Mouse (Mus musculus): ENCODE results near the gene Nsd2. TPM values are rescaled to one million over a fixed set of nuclear protein-coding genes. Genes with fewer than 3 reads are reported as not detected.

Nsd2 gene
- total and polyA plus RNA-seq, 2 experiments from 2014 or later, result 72.1 to 108 TPM

- no peaks in the 10 kb centered on the region for H3K9me3 ChIP-seq (ENCODE audit: low read length)
- peaks cover 17% of the 10 kb centered on the region for H3K36me3 ChIP-seq (ENCODE audit: insufficient read depth, low read length)
- no peak overlapping the region for H3K4me2 ChIP-seq (ENCODE audit: low read depth, low read length, poor library complexity, severe bottlenecking)
- DNase-seq (ENCODE audit: low spot score), result no peak
- no peaks in the 10 kb centered on the region for H3K27me3 ChIP-seq (ENCODE audit: insufficient read depth, low read length)
- ATAC-seq (ENCODE audit: low FRiP score), result no peak
- 97% methylated on average over 1 of the region's 1 CpGs for WGBS
- peak; percentile 55 for TF ChIP-seq CTCF (IDR thresholded peaks at IDR 0.05)
- no peak overlapping the region for H3K9ac ChIP-seq (replicated peaks; ENCODE audit: low read length, poor library complexity, severe bottlenecking)
- no peaks in the 10 kb centered on the region for H3K4me1 ChIP-seq (ENCODE audit: insufficient read depth, low read length)
- no peak overlapping the region for H3K27ac ChIP-seq (ENCODE audit: low read depth, low read length)
- no peak overlapping the region for H3K4me3 ChIP-seq (ENCODE audit: low read depth, low read length)
These were observed 32.6 kb downstream of the Nsd2 start for GRCm38 (mm10) chr5:33853086-33853485.

- H3K9ac ChIP-seq (replicated peaks; ENCODE audit: low read length, poor library complexity, severe bottlenecking), result no peak overlapping the region
- peak; percentile 29; the same call in 1 of the 2 replicates for TF ChIP-seq CTCF (IDR thresholded peaks at IDR 0.05)
- H3K4me2 ChIP-seq (ENCODE audit: low read depth, low read length, poor library complexity, severe bottlenecking), result no peak overlapping the region
- no peak overlapping the region for H3K4me3 ChIP-seq (ENCODE audit: low read depth, low read length)
- H3K27me3 ChIP-seq (ENCODE audit: insufficient read depth, low read length), result no peaks in the 10 kb centered on the region
- no peaks in the 10 kb centered on the region for H3K4me1 ChIP-seq (ENCODE audit: insufficient read depth, low read length)
- H3K27ac ChIP-seq (ENCODE audit: low read depth, low read length), result no peak overlapping the region
- ATAC-seq (ENCODE audit: low FRiP score) (no peak), DNase-seq (ENCODE audit: low spot score) (no peak)
- 69% methylated on average over 2 of the region's 2 CpGs for WGBS
- no peaks in the 10 kb centered on the region for H3K9me3 ChIP-seq (ENCODE audit: low read length)
- H3K36me3 ChIP-seq (ENCODE audit: insufficient read depth, low read length), result peaks cover 17% of the 10 kb centered on the region
These were observed 33.5 kb downstream of the Nsd2 start for GRCm38 (mm10) chr5:33854019-33854418.

GRCm38 (mm10) chr5:33857693-33858092 is 37.2 kb downstream of the Nsd2 start:
- no peaks in the 10 kb centered on the region for H3K9me3 ChIP-seq (ENCODE audit: low read length)
- no peak overlapping the region for H3K4me3 ChIP-seq (ENCODE audit: low read depth, low read length)
- no peaks in the 10 kb centered on the region for H3K27me3 ChIP-seq (ENCODE audit: insufficient read depth, low read length)
- H3K4me1 ChIP-seq (ENCODE audit: insufficient read depth, low read length), result no peaks in the 10 kb centered on the region
- ATAC-seq (ENCODE audit: low FRiP score) (no peak), DNase-seq (ENCODE audit: low spot score) (no peak)
- peaks cover 29% of the 10 kb centered on the region for H3K36me3 ChIP-seq (ENCODE audit: insufficient read depth, low read length)
- H3K9ac ChIP-seq (replicated peaks; ENCODE audit: low read length, poor library complexity, severe bottlenecking), result no peak overlapping the region
- H3K27ac ChIP-seq (ENCODE audit: low read depth, low read length), result no peak overlapping the region
- no peak for TF ChIP-seq CTCF (IDR thresholded peaks at IDR 0.05)
- H3K4me2 ChIP-seq (ENCODE audit: low read depth, low read length, poor library complexity, severe bottlenecking), result no peak overlapping the region

- peaks cover 43% of the 10 kb centered on the region for H3K36me3 ChIP-seq (ENCODE audit: insufficient read depth, low read length)
- WGBS, result 95% methylated on average over 1 of the region's 1 CpGs
- H3K4me2 ChIP-seq (ENCODE audit: low read depth, low read length, poor library complexity, severe bottlenecking), result no peak overlapping the region
These were observed 54.9 kb downstream of the Nsd2 start for GRCm38 (mm10) chr5:33875472-33875871.

GRCm38 (mm10) chr5:33881118-33881517 is 60.6 kb downstream of the Nsd2 start:
- no peak for DNase-seq (ENCODE audit: low spot score)
- peaks cover 55% of the 10 kb centered on the region for H3K36me3 ChIP-seq (ENCODE audit: insufficient read depth, low read length)
- H3K27me3 ChIP-seq (ENCODE audit: insufficient read depth, low read length), result no peaks in the 10 kb centered on the region
- H3K27ac ChIP-seq (ENCODE audit: low read depth, low read length), result no peak overlapping the region
- no peak overlapping the region for H3K9ac ChIP-seq (replicated peaks; ENCODE audit: low read length, poor library complexity, severe bottlenecking)
- ATAC-seq (ENCODE audit: low FRiP score), result no peak
- no peak overlapping the region for H3K4me2 ChIP-seq (ENCODE audit: low read depth, low read length, poor library complexity, severe bottlenecking)
- no peak overlapping the region for H3K4me3 ChIP-seq (ENCODE audit: low read depth, low read length)
- H3K4me1 ChIP-seq (ENCODE audit: insufficient read depth, low read length), result no peaks in the 10 kb centered on the region
- no peaks in the 10 kb centered on the region for H3K9me3 ChIP-seq (ENCODE audit: low read length)
- TF ChIP-seq CTCF (IDR thresholded peaks at IDR 0.05), result no peak
- WGBS, result 95% methylated on average over 4 of the region's 4 CpGs

More at GRCm38 (mm10) chr5:33875472-33875871, 54.9 kb downstream of the Nsd2 start:
- Histone ChIP-seq H3K9ac (replicated peaks; ENCODE audit: low read length, poor library complexity, severe bottlenecking) (no peak overlapping the region), H3K27ac (ENCODE audit: low read depth, low read length) (no peak overlapping the region), H3K4me3 (ENCODE audit: low read depth, low read length) (no peak overlapping the region), H3K9me3 (ENCODE audit: low read length) (no peaks in the 10 kb centered on the region), H3K4me1 (ENCODE audit: insufficient read depth, low read length) (no peaks in the 10 kb centered on the region), H3K27me3 (ENCODE audit: insufficient read depth, low read length) (no peaks in the 10 kb centered on the region)
- no peak for DNase-seq (ENCODE audit: low spot score)
- no peak for TF ChIP-seq CTCF (IDR thresholded peaks at IDR 0.05)
- ATAC-seq (ENCODE audit: low FRiP score), result no peak

GRCm38 (mm10) chr5:33893406-33893805 is 72.9 kb downstream of the Nsd2 start:
- Histone ChIP-seq H3K9ac (replicated peaks; ENCODE audit: low read length, poor library complexity, severe bottlenecking) (no peak overlapping the region), H3K36me3 (ENCODE audit: insufficient read depth, low read length) (peaks cover 72% of the 10 kb centered on the region), H3K9me3 (ENCODE audit: low read length) (no peaks in the 10 kb centered on the region), H3K27ac (ENCODE audit: low read depth, low read length) (no peak overlapping the region), H3K27me3 (ENCODE audit: insufficient read depth, low read length) (no peaks in the 10 kb centered on the region), H3K4me1 (ENCODE audit: insufficient read depth, low read length) (no peaks in the 10 kb centered on the region), H3K4me2 (ENCODE audit: low read depth, low read length, poor library complexity, severe bottlenecking) (no peak overlapping the region), H3K4me3 (ENCODE audit: low read depth, low read length) (no peak overlapping the region)
- WGBS, result 95% methylated on average over 6 of the region's 6 CpGs
- no peak for TF ChIP-seq CTCF (IDR thresholded peaks at IDR 0.05)
- ATAC-seq (ENCODE audit: low FRiP score) (no peak), DNase-seq (ENCODE audit: low spot score) (no peak)
